Mouse (Mus musculus) heart, adult 8-10 months (tissue): ENCODE measurements around the gene Coro7. TPM values are rescaled to one million over a fixed set of nuclear protein-coding genes. Genes with fewer than 3 reads are reported as not detected.
A peak's percentile ranks its signal among the peaks of the same experiment; 100 is the strongest.
"Not testable (repeated sequence)": the region's sequence is repeated elsewhere in the genome, so short reads cannot be mapped to it uniquely, and the experiment has no call there.

ENCODE experiments used
- DNase-seq: peaks from one replicate; pipeline ENCODE4 v3.0.0; 2022; ENCODE audit warnings: low spot score
- total RNA-seq, 4 experiments: library from RNA; stranded (reverse); gene quantifications; 2 replicates each; pipeline ENCODE4 v1.2.4; 2022

Coro7 gene
- total RNA-seq, 4 experiments from 2014 or later = 11.3 to 16.1 (median 15.4) TPM

DNA sequence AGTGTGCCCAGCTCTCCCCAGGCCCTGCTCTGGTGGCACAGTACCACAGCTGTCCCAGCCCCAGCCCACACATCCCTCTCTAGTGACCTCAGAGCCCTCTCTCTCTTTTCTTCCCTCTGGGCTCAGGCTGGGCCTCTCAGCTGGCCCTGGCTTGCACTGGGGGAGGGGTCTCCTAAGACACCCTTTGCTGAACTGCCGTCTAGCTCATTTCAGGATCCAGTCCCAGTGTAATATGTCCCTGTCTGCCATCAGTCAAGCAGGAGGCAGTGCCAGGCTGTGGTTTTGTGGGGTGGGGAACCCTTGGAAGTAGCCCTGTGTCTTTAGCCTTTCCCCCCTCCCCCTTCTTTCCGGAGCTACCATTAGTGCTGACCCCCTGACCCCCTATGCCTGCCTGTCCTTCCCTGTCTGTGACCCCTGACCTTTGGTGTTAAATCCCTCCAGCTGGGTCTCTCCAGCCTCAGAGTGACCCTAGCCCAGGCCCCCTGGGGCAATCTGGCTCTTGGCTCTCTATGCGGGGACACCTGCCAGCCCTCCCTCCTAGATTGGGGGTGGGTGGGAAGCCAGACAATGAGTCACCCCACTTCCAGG lies 83.3 kb downstream of the Coro7 start:
- no peak for DNase-seq

- no peak for DNase-seq
Observed at GRCm38 (mm10) chr16:4595527-4595963, 84.0 kb downstream of the Coro7 start.

DNA sequence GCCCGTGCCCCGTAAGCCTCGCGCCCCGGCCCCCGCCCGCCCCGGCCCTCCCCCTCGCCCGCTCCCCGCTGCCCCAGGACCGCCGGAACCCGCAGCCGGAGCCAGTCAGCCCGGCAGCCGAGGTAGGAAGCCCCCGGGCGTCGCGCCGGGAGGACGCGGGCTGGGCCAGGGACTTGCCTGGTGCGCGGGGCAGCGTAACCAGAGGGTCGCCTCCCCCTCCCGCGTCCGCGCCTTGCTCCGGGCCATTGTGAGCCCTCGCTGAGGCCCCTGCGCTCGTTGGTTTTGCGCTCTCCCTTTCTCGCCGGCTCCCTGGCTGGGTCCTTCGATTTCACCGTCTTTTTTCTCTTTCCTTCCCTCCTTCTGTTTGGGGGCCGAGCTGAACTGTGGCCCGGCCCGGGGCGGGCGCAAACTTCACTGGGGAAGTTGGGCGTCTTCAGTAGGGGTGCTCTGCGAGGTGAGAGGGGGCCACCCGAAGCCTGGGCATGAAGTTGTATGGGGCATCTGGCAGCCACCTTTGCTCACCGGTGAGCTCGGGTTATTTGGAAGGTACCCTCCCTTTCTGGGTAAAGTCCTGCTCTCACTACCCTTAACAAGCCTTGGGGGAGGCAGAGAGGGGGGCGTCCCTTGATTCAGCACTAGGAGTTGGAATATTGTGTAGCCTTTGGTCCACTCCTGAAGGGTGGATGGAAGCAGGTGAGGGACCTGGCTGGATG lies 84.6 kb downstream of the Coro7 start:
- no peak for DNase-seq

GRCm38 (mm10) chr16:4593971-4594813 lies 85.4 kb downstream of the Coro7 start, which contains the start of gene Glis2:
TSS of gene Glis2 (plus strand) at chr16:4594713.
- DNase-seq = no peak

GRCm38 (mm10) chr16:4592909-4593875 lies 86.4 kb downstream of the Coro7 start:
- no peak for DNase-seq

DNA sequence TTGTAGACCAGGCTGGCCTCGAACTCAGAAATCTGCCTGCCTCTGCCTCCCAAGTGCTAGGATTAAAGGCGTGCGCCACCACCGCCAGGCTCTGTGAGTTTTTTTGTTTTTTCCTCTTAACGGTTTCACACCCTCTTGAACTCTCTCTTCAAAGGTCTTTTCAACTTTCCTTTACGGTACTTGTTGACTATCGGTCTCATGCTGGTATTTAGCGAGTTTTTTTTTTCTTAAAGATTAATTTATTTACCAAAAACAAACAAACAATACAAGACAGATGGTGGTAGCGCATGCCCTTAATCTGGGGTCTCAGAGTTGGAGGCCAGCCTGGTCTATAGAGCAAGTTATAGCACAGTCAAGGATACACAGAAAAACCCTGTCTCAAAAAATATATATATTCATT lies 89.3 kb downstream of the Coro7 start:
- DNase-seq = no peak

- no peak for DNase-seq
Observed at GRCm38 (mm10) chr16:4587516-4588210, 91.9 kb downstream of the Coro7 start.

- peak; percentile 94 for DNase-seq
Observed at GRCm38 (mm10) chr16:4586531-4587123, 93.0 kb downstream of the Coro7 start.

DNA sequence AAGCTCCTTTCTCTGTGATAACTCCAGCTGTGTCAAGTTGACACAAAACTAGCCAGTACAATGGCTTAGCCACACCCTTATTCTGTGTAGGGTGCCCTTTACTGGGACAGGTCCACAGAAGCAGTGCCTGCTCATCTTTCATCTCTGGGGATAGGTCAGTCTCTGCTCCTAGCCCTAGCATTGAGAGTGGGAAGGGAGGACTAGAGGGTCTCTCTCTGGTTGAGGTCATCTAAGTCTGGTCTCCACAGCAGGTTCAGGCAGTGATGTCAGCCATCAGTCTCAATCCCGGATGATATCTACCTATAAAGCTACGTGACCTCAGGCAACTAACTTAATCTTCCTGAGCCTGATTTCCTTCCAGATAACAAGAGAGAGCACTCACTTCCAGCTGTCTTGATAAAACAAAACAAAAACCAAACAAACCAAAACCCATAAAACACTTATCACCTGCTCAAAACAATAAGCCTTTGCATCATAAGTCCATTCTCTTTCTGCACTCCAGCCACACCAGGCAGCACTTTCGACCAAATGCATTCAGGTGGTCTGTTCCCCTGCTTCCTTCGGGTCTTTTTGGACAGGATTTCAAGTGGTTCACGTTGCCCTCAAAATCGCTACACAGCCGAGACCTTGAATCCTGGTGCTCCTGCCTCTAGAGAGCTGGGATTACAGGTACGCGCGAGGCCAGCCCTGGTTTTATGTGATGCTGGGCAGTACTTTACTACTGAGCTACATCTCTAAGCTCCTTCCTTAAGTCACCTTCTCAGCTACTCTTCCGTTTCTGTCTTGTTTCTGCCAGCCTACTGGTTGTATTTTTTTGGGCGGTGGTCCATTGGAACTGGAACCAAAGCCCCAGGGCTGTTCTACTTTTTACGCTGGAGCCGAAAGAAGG lies 93.7 kb downstream of the Coro7 start:
- DNase-seq = no peak

GRCm38 (mm10) chr16:4584438-4584837 lies 95.1 kb downstream of the Coro7 start:
- no peak for DNase-seq

GRCm38 (mm10) chr16:4583807-4584206 lies 95.8 kb downstream of the Coro7 start:
- no peak for DNase-seq

GRCm38 (mm10) chr16:4581179-4581578 lies 98.4 kb downstream of the Coro7 start:
- DNase-seq = not testable (repeated sequence)

- no peak for DNase-seq
Observed at GRCm38 (mm10) chr16:4578630-4579029, 100.9 kb downstream of the Coro7 start.

GRCm38 (mm10) chr16:4576873-4577272 lies 102.7 kb downstream of the Coro7 start:
- no peak for DNase-seq

Other genes starting within 250 kb of the Coro7 start
- gene Srl, start 138.0 kb downstream of the Coro7 start, total RNA-seq = 100 to 1,000 TPM; 705 to 904 (median 868) TPM
- 1 to 10 TPM; 2.8 to 6.2 (median 3.6) TPM for gene Tfap4, start 119.9 kb downstream of the Coro7 start, total RNA-seq
- gene Glis2, start 85.1 kb downstream of the Coro7 start, total RNA-seq = 10 to 100 TPM in 2 of 4 experiments, 1 to 10 TPM in 2; 7.3 to 13.5 (median 9.5) TPM
- gene Pam16, start 54.8 kb downstream of the Coro7 start, total RNA-seq = 100 to 1,000 TPM; 145 to 188 (median 160) TPM
- gene Vasn, start 39.8 kb downstream of the Coro7 start, total RNA-seq = 1 to 10 TPM; 6.9 to 9.3 (median 8.1) TPM
- gene Dnaja3, start 39.8 kb downstream of the Coro7 start, total RNA-seq = 100 to 1,000 TPM; 146 to 154 (median 153) TPM
- 1 to 10 TPM; 1.7 to 2.1 (median 2.0) TPM for gene Nmral1, start 39.6 kb upstream of the Coro7 start, total RNA-seq
- 10 to 100 TPM; 70.0 to 78.7 (median 75.8) TPM for gene Hmox2, start 46.6 kb upstream of the Coro7 start, total RNA-seq
- gene Cdip1, start 110.5 kb upstream of the Coro7 start, total RNA-seq = 10 to 100 TPM; 61.1 to 68.9 (median 65.8) TPM
- not detected for gene 4930562C15Rik, start 155.6 kb upstream of the Coro7 start, total RNA-seq
- 10 to 100 TPM; 14.6 to 20.6 (median 19.2) TPM for gene Ubald1, start 200.5 kb upstream of the Coro7 start, total RNA-seq
- 100 to 1,000 TPM; 166 to 200 (median 185) TPM for gene Mgrn1, start 206.5 kb upstream of the Coro7 start, total RNA-seq